Mouse (Mus musculus): Measurements from ENCODE around the gene Cdcp2. TPM values are rescaled to one million over a fixed set of nuclear protein-coding genes. Genes with fewer than 3 reads are reported as not detected.
A peak's percentile ranks its signal among the peaks of the same experiment; 100 is the strongest.

Gene Cdcp2
- polyA plus RNA-seq (2012; ENCODE audit: insufficient read depth, insufficient read length, missing spikeins): not detected in 2 replicates

DNA sequence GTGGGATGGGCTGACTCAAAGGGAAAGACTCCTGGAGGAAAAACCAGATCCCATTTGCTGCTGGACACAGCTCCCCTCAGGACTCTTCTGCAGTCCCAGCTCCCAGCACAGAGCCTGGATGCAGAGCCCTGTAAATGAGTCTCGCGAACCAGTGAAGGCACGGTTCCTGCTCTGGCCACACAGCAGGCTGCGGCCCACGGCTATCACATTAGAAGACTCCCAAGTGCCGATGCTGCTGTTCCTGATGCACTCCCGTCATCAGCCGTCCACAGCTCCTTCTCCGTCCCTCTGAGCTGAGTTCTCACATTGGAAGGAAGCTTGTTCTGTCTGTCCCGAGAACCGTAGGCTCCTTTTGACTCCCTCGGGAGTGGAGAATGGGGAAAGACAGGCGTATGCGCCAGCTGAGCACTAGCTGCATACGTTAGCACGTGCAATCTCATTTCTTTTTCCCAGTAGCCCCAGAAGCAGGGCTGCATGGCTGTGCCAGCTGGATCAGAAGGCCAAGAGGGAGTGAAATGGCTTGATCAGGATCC lies at the start of gene Cdcp2:
Gene Cdcp2, plus strand, starts transcription at position 51 of the 533 bp plus-strand sequence.
- Histone ChIP-seq H3K4me1 (ENCODE audit: control insufficient read depth, insufficient read depth, insufficient read length, low read length) (peaks cover 3% of the 10 kb centered on the region; the same call in 1 of the 2 replicates), H3K27ac (replicated peaks; ENCODE audit: low read depth, low read length) (no peak within 1 kb of the TSS), H3K4me3 (ENCODE audit: insufficient read depth, low read depth, low read length) (no peak within 1 kb of the TSS)

DNA sequence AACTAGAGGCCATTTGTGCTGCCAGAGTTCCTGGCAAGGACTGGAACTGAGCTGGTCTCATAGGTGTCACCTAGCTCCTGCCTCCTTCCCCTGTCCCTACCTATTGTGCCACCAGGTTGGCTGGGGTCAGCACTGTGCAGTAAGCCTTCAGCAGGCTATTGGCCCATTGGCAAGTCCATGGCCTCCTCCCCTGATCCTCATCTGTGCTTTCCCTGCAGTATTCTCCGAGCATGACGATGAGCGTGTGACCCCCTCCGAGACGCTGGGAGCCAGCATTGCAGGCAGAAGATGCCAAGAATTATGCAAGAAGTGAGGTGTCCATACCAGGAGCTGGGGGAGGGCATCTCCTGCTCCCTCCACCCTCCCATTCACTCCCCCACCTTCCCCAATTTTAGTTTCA lies 48.9 kb upstream of the Cdcp2 start:
- H3K4me3 ChIP-seq (ENCODE audit: insufficient read depth, low read depth, low read length): no peak overlapping the region
- H3K4me1 ChIP-seq (ENCODE audit: control insufficient read depth, insufficient read depth, insufficient read length, low read length): peaks cover 4% of the 10 kb centered on the region
- no peak overlapping the region for H3K27ac ChIP-seq (replicated peaks; ENCODE audit: low read depth, low read length)

DNA sequence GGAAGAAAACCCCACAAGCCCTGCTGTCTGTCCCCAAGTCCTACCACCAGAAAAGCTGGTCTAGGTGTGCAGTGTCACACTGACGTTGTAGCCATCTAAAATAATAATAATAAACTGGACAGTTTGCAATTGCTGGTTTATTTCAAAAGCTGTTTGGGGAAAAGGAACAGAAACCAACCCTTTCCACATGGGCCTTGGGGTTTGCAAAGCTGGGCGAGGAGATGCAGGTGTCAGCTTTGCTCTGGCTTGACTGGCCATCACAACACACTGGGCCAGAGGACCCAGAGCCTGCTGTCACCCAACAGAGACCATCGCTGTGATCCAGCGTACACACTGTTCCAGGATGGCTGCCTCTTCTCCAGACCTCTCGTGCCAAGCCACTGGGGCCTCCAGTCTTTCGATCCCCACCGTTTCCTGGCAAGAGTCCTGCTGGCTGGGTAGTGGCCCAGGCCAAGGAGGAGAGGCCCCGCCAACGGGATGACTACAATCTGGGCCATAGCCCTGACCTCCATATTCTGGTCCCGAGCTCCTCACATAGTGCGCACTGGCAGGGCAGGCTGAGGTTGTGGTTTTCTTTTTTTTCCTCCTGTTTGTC lies 48.0 kb upstream of the Cdcp2 start:
- no peak overlapping the region for H3K27ac ChIP-seq (replicated peaks; ENCODE audit: low read depth, low read length)
- peaks cover 4% of the 10 kb centered on the region for H3K4me1 ChIP-seq (ENCODE audit: control insufficient read depth, insufficient read depth, insufficient read length, low read length)

DNA sequence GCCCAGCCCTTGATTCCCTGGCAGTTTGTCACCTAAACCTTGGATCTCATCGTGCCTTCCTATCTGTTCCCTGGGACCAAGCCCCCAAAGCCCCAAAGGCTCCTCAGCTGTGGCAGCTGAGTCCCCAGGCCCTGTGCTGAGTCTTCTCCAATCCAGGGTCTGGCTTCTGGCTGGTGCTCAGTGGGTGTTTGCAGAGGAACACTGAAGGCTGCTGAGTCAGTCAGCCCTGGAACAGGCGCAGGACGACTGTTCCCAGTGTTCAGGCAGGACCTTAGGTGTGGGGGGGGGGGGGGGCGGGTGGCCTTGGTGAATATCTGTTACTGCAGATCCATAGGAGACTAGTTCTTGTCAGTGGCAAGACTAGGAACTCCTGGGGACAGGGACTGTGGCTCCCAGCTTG lies 44.8 kb upstream of the Cdcp2 start:
- Histone ChIP-seq H3K27ac (replicated peaks; ENCODE audit: low read depth, low read length) (no peak overlapping the region), H3K4me1 (ENCODE audit: control insufficient read depth, insufficient read depth, insufficient read length, low read length) (peaks cover 4% of the 10 kb centered on the region), H3K4me3 (ENCODE audit: insufficient read depth, low read depth, low read length) (no peak overlapping the region)

More for the DNA sequence above, 48.0 kb upstream of the Cdcp2 start:
- H3K4me3 ChIP-seq (ENCODE audit: insufficient read depth, low read depth, low read length): no peak overlapping the region

DNA sequence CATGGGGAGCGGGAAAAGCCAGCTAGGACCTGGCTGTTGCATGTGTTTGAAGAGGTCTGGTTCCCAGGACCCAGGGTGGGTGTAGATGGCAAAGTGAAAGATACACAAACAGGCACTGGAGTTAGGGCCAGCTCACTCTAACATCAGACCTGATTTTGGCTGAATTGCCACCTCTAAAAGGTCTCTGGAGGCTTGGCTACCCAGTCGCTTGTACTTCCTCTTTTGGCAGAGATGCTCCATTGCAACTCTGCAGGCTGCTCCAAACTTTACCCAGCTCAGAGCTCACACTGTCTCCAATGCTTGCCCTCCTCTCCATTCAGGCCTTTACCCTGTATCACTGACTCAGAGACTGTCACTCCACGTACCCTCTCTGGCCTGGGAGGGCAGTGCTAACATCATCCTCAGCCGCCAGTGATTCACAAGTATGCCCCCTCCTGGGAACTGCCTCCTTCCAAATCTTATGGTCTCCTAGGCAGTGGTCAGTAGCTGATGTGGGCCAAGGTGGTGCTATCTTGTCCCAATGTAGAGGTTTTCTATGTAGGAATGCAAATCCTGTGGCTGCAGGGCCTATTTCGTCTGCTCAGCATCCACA lies 43.6 kb upstream of the Cdcp2 start:
- H3K27ac ChIP-seq (replicated peaks; ENCODE audit: low read depth, low read length): no peak overlapping the region
- no peak overlapping the region for H3K4me3 ChIP-seq (ENCODE audit: insufficient read depth, low read depth, low read length)
- H3K4me1 ChIP-seq (ENCODE audit: control insufficient read depth, insufficient read depth, insufficient read length, low read length): peaks cover 2% of the 10 kb centered on the region; the same call in 1 of the 2 replicates

DNA sequence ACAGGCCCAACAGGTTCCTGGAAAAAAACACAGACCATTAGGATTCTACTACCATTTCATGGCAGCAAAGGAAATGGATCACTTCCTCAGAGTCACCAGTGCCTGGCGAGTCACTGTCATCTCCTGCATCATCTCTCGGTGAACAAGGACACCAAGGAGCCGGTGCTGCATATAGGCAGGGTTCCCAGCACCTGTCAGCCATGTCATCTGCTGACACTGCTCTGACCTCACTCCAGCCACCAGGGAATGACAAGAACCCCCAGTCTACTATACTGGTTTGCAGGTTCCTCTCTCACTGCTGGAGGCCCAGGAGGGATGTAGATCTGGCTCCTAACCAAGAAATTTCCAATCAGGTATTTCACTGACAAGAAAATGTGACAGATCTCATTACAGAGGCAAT lies 40.6 kb upstream of the Cdcp2 start:
- no peak overlapping the region for H3K4me3 ChIP-seq (ENCODE audit: insufficient read depth, low read depth, low read length)
- no peaks in the 10 kb centered on the region for H3K4me1 ChIP-seq (ENCODE audit: control insufficient read depth, insufficient read depth, insufficient read length, low read length)
- H3K27ac ChIP-seq (replicated peaks; ENCODE audit: low read depth, low read length): no peak overlapping the region

DNA sequence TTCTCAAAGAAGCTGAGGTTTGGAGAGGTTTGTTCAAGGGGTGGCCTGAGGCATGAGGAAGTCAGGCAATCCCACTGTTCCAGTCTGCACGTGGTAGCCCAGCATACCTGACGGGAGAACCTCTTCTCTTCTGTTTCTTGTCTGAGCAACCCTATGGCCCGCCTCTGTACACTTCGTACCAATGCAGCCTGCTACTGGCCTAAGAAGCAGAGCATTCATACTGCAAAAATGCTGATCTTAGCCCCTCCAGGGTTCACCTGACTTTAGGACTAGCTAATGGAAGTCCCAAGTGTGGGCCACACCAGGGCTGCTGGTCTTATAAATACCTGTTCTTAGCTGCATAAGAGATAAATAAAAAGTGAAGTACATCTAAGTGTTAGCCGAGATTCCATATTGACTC lies 38.3 kb upstream of the Cdcp2 start:
- Histone ChIP-seq H3K4me1 (ENCODE audit: control insufficient read depth, insufficient read depth, insufficient read length, low read length) (no peaks in the 10 kb centered on the region), H3K27ac (replicated peaks; ENCODE audit: low read depth, low read length) (no peak overlapping the region), H3K4me3 (ENCODE audit: insufficient read depth, low read depth, low read length) (no peak overlapping the region)

DNA sequence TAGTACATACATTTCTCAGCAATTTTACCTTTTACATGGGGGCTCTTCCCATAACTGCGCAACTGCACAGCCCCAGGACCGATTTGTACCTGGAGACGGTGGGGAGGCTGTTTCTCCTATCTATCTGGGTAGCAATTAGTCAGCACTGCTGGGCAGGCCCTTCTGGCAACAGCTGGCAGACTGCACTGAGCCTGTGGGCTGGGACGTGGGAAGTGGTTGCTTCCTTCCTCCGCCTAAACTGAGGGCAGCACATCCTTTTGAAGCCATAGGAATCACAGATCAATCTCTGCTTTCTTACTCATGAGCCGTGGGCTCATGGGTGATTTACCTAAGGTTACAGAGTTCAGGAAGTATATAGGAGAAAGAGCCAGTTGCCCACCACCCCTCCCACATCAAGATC lies 37.9 kb upstream of the Cdcp2 start:
- Histone ChIP-seq H3K27ac (replicated peaks; ENCODE audit: low read depth, low read length) (no peak overlapping the region), H3K4me1 (ENCODE audit: control insufficient read depth, insufficient read depth, insufficient read length, low read length) (no peaks in the 10 kb centered on the region), H3K4me3 (ENCODE audit: insufficient read depth, low read depth, low read length) (no peak overlapping the region)

DNA sequence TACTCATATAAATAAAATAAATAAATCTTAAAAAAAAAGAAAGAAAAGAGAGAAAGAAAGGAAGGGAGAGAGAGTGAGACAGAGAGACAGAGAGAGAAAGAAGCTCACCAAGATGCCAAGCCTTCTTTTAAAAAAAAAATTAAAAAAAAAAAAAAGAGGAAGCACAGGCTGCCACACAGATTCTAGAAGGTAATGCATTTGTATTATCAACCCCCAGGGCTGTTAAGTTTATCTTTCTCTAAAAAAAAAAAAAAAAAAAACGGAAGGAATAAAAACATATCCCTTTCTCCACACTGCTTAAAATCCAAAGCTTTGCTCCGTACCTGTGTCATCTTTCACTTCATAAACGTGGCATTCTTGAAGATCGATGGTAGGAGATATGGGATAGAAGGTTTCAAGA lies 35.1 kb upstream of the Cdcp2 start:
- Histone ChIP-seq H3K4me3 (ENCODE audit: insufficient read depth, low read depth, low read length) (no peak overlapping the region), H3K27ac (replicated peaks; ENCODE audit: low read depth, low read length) (no peak overlapping the region)

DNA sequence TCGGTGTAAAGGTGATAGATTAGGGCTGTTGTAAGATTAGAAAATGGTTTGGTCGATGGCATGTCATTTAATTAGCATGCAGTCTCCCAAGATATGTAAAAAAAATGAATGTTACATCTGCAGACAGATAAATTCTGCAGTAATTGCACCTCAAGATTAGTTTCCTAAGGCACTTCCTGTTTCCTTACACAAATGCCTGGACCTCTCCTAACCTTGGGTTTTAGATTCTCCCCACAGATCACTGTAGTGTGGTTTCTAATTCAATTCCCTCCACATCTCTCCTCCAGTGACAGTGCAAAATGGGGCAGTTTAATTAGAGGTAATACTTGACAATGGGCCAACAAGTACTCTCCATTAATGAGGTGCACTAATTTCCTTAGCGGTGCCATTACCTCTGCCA lies 33.5 kb upstream of the Cdcp2 start:
- Histone ChIP-seq H3K4me3 (ENCODE audit: insufficient read depth, low read depth, low read length) (no peak overlapping the region), H3K27ac (replicated peaks; ENCODE audit: low read depth, low read length) (no peak overlapping the region), H3K4me1 (ENCODE audit: control insufficient read depth, insufficient read depth, insufficient read length, low read length) (peaks cover 4% of the 10 kb centered on the region; the same call in 1 of the 2 replicates)

More for the DNA sequence above, 35.1 kb upstream of the Cdcp2 start:
- H3K4me1 ChIP-seq (ENCODE audit: control insufficient read depth, insufficient read depth, insufficient read length, low read length): peaks cover 4% of the 10 kb centered on the region; the same call in 1 of the 2 replicates

DNA sequence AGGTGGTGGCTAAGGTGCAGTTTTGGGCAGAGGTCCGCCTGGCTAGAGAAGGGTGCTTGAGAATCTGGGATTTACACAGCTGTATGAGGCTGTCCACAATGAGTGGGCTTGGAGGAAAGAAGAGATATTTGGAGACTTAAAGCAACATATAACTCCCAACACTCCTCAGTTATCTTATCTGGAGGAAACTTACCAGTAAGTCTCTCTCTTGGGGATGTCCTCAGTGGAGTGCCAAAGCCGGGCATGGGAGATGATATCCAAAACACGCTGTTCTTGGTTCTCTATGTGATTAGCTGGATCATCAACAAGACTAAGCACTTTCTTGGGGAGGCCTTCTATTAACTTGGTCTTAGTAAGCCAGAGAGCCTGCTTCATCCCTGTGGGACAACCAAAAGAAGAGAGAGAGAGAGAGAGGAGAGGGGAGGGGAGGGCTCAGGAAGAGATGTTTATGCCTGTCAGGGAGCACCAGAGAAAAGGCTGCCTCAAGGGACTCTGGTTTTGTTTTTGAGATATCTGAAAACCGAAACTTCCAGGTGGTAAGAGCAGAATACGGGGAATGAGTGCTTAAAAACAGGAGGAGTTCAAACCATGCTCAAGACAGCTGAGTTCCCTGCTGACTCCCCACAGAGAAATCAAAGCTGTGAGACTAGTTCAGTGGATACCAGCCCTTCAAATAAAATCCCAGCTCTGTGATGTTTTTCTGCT lies 32.1 kb upstream of the Cdcp2 start:
- Histone ChIP-seq H3K27ac (replicated peaks; ENCODE audit: low read depth, low read length) (no peak overlapping the region), H3K4me1 (ENCODE audit: control insufficient read depth, insufficient read depth, insufficient read length, low read length) (peaks cover 4% of the 10 kb centered on the region; the same call in 1 of the 2 replicates), H3K4me3 (ENCODE audit: insufficient read depth, low read depth, low read length) (no peak overlapping the region)

DNA sequence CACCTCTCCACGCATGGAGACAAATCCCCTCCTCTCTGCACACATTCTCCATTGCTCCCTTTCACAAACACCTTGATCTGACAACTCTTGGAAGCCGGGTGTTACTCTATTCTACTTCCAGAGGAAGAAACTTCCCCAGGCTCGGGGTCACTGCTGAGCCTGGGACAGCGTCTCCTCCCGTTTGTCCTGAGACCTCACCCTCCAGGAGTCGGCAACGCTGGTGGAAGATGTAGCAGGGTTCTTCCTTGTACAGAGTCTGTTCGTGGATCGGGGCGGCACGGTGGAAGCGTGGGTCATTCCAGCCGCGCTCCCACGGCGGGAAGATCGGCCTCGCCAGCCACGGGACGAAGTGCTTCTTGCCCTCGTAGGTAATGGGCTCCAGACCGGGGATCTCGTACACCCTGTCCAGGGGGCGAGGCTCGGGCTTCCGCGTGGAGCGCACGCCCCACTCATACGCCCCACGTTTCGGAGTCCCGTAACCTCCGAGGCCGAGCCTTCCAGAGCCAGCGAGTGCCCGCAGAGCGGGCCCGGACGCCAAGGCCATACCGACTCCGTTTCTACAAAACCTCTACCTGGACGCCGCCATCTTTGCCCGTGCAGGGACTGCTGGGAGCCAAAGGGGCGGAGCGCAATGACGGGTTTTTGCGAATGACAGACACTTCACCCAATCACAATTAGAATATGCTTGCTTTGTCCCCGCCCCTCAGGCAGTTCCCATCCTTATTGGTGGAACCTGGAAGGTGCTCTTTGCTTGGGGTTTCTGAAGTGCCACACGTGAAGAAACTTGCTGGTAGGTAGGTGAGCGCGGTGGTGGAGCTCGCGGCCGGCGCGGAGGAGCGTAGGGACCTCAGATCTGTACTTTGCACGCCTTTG lies 30.2 kb upstream of the Cdcp2 start, which contains the start of the genes Mrpl37 and Cyb5rl:
Gene Mrpl37, minus strand, starts transcription at position 617 of the 873 bp plus-strand sequence.
Gene Cyb5rl, plus strand, starts transcription at position 737 of the 873 bp plus-strand sequence.
- Histone ChIP-seq H3K4me1 (ENCODE audit: control insufficient read depth, insufficient read depth, insufficient read length, low read length) (peaks cover 4% of the 10 kb centered on the region; the same call in 1 of the 2 replicates), H3K27ac (replicated peaks; ENCODE audit: low read depth, low read length) (peak within 1 kb of the TSS; percentile 51), H3K4me3 (ENCODE audit: insufficient read depth, low read depth, low read length) (peak within 1 kb of the TSS; percentile 84)

DNA sequence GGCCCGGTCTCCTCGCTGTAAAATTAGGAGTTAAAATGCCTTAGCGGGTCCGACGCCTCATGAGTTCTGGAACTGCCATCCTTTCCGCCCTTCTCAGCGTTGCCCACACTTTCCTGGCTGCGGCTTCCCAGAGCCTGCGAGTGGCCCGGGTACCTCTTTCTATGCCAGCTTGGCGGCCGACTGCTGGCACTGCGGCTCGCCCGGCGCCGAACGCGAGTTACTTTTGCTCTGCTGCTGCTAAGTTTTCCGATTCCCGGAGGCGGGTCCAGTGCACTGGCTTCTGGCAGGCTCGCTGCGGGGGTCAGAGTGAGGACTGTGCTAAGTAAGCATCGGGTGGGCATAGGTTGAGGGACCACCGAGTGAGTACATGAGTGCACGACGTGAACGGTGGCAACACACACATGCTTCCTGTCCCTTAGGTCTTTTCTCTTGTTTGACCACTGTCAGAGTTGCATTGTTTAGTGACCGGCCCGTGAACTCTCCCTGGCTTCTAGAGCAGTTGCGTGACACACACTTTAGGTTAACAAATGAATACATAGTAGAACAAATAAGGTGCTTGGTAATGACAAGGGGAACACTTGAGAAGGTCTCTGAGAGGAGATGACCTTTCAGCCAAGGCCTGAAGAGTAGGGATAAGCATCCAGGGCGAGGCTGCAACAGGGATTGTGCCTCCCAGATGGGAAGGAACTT lies 29.4 kb upstream of the Cdcp2 start:
- Histone ChIP-seq H3K27ac (replicated peaks; ENCODE audit: low read depth, low read length) (peak overlapping the region; percentile 51), H3K4me1 (ENCODE audit: control insufficient read depth, insufficient read depth, insufficient read length, low read length) (peaks cover 4% of the 10 kb centered on the region; the same call in 1 of the 2 replicates), H3K4me3 (ENCODE audit: insufficient read depth, low read depth, low read length) (peak overlapping the region; percentile 84)

DNA sequence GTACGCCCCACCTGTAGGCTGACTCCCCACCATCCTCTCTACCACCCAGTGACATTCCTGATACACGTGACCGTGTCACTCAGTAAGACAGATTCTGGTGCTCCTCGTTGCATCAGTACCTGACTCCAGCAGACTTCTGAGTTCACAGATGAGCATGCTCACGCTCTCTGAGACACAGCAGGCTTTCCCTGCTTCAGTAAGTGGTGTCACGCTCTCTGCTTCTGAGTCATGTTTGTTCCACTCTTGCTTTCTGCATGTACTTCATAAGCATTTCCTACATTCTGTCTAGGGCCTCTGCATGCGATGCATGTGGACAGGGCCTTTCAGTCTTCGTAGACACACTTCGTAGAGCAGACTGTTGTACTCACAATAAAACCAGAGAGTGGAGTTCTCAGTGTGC lies 24.3 kb upstream of the Cdcp2 start:
- Histone ChIP-seq H3K27ac (replicated peaks; ENCODE audit: low read depth, low read length) (no peak overlapping the region), H3K4me3 (ENCODE audit: insufficient read depth, low read depth, low read length) (no peak overlapping the region), H3K4me1 (ENCODE audit: control insufficient read depth, insufficient read depth, insufficient read length, low read length) (no peaks in the 10 kb centered on the region)
